In the genomic region with DNA sequence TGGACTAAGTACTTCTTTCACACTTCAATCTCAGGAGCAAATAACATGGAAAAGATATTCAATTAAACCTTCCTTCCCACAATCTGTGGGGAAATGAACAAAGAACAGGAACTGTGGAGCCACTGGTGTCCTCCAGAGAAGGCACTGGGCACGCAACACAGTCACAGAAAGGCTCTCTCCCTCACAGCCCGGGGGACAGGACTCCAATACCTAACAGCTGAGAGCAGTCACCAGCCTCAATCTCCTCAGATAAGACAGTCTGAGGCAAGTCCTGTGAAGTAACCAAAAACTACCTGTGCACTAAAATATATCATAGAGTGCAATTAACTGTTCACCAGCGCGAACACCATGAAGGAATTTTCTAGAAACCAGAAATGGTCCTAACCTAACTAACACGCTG, we compare ENCODE assay signal across 8 mouse cellular contexts. TPM values are rescaled to one million over a fixed set of nuclear protein-coding genes. Genes with fewer than 3 reads are reported as not detected.
DNase-seq lines count a peak whose midpoint lies in the region; ATAC-seq and TF ChIP-seq lines count a peak whose summit lies in the region.

No protein-coding gene starts in this region.

- ATAC-seq in lung, postnatal 0 days, result no peak
- ATAC-seq in limb, embryonic 15.5 days (ENCODE audit: insufficient number of reproducible peaks, low FRiP score, low TSS enrichment, low read depth), result no peak
- ATAC-seq in stomach, embryonic 15.5 days (ENCODE audit: insufficient read depth, low FRiP score, low read depth), result no peak

- TF ChIP-seq EP300 in lung, postnatal 0 days (IDR thresholded peaks at IDR 0.05), result no peak

- peaks cover 8% of the 10 kb centered on the region; the same call in 1 of the 2 replicates for H3K4me1 ChIP-seq in lung, postnatal 0 days (ENCODE audit: insufficient read depth, low read depth, low read length)
- peaks cover 18% of the 10 kb centered on the region for H3K4me1 ChIP-seq in limb, embryonic 15.5 days
- H3K4me1 ChIP-seq in stomach, embryonic 15.5 days, result 0 out of 2 replicates have a peak, but pooled peaks cover 9% of the 10 kb centered on the region

- H3K4me3 ChIP-seq in lung, postnatal 0 days (ENCODE audit: low read depth, low read length), result peak overlapping the region; percentile 58
- H3K4me3 ChIP-seq in limb, embryonic 15.5 days, result peak overlapping the region; percentile 76
- peak overlapping the region; percentile 81; the same call in 1 of the 2 replicates for H3K4me3 ChIP-seq in stomach, embryonic 15.5 days (replicated peaks)

- 53% methylated on average over 5 of the region's 5 CpGs for WGBS in lung, postnatal 0 days
- 59% methylated on average over 5 of the region's 5 CpGs for WGBS in limb, embryonic 15.5 days
- 63% methylated on average over 5 of the region's 5 CpGs for WGBS in stomach, embryonic 15.5 days

- H3K9me3 ChIP-seq in lung, postnatal 0 days (ENCODE audit: low read length), result no peaks in the 10 kb centered on the region
- H3K9me3 ChIP-seq in limb, embryonic 15.5 days, result no peaks in the 10 kb centered on the region
- no peaks in the 10 kb centered on the region for H3K9me3 ChIP-seq in stomach, embryonic 15.5 days

- no peaks in the 10 kb centered on the region for H3K36me3 ChIP-seq in lung, postnatal 0 days (ENCODE audit: insufficient read depth, low read length)
- no peaks in the 10 kb centered on the region for H3K36me3 ChIP-seq in limb, embryonic 15.5 days
- H3K36me3 ChIP-seq in stomach, embryonic 15.5 days, result no peaks in the 10 kb centered on the region

- no peaks in the 10 kb centered on the region for H3K27me3 ChIP-seq in lung, postnatal 0 days (replicated peaks; ENCODE audit: insufficient read depth, low read length)
- H3K27me3 ChIP-seq in limb, embryonic 15.5 days, result 0 out of 2 replicates have a peak, but pooled peaks cover 3% of the 10 kb centered on the region
- H3K27me3 ChIP-seq in stomach, embryonic 15.5 days (replicated peaks), result no peaks in the 10 kb centered on the region

- no peak overlapping the region for H3K9ac ChIP-seq in lung, postnatal 0 days (replicated peaks; ENCODE audit: low read depth)
- H3K9ac ChIP-seq in limb, embryonic 15.5 days, result no peak overlapping the region
- H3K9ac ChIP-seq in stomach, embryonic 15.5 days, result no peak overlapping the region

- H3K4me2 ChIP-seq in lung, postnatal 0 days (replicated peaks; ENCODE audit: low read depth, low read length), result peak overlapping the region; percentile 93
- H3K4me2 ChIP-seq in limb, embryonic 15.5 days, result peak overlapping the region; percentile 98
- peak overlapping the region; percentile 96 for H3K4me2 ChIP-seq in stomach, embryonic 15.5 days

- peak overlapping the region; percentile 89 for H3K27ac ChIP-seq in lung, postnatal 0 days (ENCODE audit: low read length)
- peak overlapping the region; percentile 75; the same call in 1 of the 2 replicates for H3K27ac ChIP-seq in limb, embryonic 15.5 days
- H3K27ac ChIP-seq in stomach, embryonic 15.5 days, result no peak overlapping the region

- peak; percentile 20 for DNase-seq in adrenal gland, adult 2 months
- no peak for DNase-seq in adrenal gland, postnatal 25 days
- no peak for DNase-seq in lung, postnatal 0 days (ENCODE audit: low spot score)
- DNase-seq in lung, postnatal 10 days, result no peak
- DNase-seq in cerebellum, adult 11-12 months, result no peak
- DNase-seq in embryo, embryonic 11 days, result no peak

- TF ChIP-seq CTCF in lung, postnatal 0 days (IDR thresholded peaks at IDR 0.05), result no peak

RNA-seq across cellular contexts. Expression of a gene that starts 1.3 kb away (rescaled TPM):
- total RNA-seq in adrenal gland, adult 2 months (2021), result 10 to 100 TPM; 32.2 to 36.1 TPM
- polyA plus RNA-seq in adrenal gland, adult 2 months (2012; rRNA removed), result 9.4 and 17.3 TPM in 2 replicates
- 38.8 and 55.6 TPM in 2 replicates for total RNA-seq in adrenal gland, postnatal 25 days (2021)
- polyA plus RNA-seq in lung, postnatal 0 days (2015; fragmentation: Nextera tagmentation; extraction: Ambion mirVana), result 15.7 and 23.2 TPM in 2 replicates
- polyA plus RNA-seq in limb, embryonic 15.5 days (2015; fragmentation: Nextera tagmentation; extraction: Ambion mirVana), result 14.6 and 18.4 TPM in 2 replicates
- 12.2 and 15.8 TPM in 2 replicates for polyA plus RNA-seq in stomach, embryonic 15.5 days (2015; fragmentation: Nextera tagmentation; extraction: Ambion mirVana)
